Mouse (Mus musculus) T-helper 2 cell (primary cell): ENCODE results near the gene Lama4.

Experiments used
- in situ Hi-C: fragments of 300-600 bp; cut with MboI, MseI; formaldehyde crosslinking; loops from one replicate; pipeline ENCODE4 v1.15.1; 2025; ENCODE audit warnings: high pct_unique_total_duplicates

The Lama4 gene

DNA sequence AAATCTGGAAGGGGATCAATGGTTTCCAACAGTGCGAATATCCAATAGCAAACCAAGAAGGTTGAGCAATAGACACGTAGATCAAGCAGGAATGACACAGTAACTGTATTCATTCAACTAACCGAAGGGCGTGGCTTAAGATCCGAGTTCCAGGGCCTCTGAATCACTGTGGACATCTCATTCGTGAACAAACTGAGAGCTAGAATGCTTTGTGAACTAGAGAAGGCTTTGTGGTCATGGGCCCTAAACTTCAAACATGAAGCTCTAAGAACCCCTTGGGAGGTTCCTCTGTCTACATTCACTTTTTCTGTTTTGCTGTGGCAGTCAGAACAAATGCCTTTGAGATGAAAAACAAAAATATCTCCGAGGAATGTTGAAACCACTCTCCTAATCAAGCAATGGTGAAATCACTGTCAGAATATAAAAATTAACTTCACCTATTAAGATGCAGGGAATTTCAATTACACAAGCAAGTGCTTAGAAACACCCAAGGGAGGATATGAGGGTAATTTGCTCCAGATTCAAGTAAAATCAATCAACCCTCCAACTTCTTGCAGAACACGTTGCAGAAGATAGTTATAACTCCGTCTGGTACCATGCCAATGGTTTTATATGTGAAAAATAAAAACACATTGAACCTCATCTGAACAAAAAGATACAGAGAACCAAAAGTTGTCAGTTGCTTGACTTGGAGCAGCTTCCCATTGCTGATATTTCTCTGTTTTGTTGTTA, 29.6 kb downstream of the Lama4 start:
- in situ Hi-C loops, result no loop called here

DNA sequence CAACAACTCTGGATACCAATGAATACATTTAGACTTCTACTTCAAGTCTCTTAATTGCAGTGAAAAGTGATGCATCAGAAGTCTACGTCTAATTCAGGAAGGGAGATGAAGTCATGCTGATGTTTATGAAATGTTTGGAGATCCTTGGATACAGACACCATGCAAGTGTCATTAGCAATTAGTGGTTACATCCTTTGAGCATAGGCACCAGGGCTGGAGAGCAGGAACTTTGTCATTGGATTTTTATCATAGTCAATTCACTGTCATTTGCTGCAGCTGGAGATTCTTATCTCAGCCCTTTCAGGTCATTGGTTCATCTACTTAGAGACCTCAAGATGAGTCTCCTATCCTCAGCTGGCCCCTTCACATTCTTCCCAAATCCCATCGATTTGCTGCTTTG, 30.6 kb downstream of the Lama4 start:
- in situ Hi-C loops, result no loop called here

- in situ Hi-C loops, result no loop called here
Observed at GRCm38 (mm10) chr10:39000951-39001350, 35.6 kb downstream of the Lama4 start.

DNA sequence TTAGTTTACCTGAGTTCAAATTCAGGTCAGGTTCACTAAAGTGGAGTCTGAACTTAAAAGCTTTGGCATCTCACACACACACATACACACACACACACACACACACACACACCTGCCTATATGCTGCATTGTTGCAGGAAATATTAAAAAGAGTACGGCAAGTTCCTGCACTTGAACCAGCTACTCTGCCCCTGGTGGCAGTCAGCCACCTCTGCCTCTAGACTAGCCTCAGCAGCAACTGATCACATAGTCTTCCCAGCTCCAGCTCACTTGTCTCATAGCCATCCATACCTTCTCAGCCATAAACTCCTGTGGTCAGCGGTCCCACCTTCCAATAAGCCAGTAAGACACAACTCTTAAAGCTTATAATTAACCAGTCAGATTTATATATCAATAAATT, 37.2 kb downstream of the Lama4 start:
- in situ Hi-C loops, result no loop called here

DNA sequence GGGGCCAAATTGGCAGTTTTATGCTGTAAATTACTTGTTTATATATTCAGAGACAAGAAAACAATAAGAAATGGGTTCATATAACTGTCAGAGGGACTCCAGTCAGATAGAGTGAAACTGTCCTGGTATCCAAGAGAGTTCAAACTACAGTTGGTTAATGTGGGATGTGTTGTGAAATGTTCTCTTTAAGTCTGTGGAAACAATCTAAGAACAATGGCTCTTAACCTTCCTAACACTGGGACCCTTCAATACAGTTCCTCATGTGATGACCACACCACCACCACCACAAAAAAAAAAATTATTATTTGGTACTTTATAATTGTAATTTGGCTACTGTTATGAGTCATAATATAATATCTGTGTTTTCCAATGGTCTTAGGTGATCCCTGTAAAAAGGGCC, 38.2 kb downstream of the Lama4 start:
- in situ Hi-C loops, result no loop called here

GRCm38 (mm10) chr10:39005494-39005893, 40.2 kb downstream of the Lama4 start:
- in situ Hi-C loops, result no loop called here

DNA sequence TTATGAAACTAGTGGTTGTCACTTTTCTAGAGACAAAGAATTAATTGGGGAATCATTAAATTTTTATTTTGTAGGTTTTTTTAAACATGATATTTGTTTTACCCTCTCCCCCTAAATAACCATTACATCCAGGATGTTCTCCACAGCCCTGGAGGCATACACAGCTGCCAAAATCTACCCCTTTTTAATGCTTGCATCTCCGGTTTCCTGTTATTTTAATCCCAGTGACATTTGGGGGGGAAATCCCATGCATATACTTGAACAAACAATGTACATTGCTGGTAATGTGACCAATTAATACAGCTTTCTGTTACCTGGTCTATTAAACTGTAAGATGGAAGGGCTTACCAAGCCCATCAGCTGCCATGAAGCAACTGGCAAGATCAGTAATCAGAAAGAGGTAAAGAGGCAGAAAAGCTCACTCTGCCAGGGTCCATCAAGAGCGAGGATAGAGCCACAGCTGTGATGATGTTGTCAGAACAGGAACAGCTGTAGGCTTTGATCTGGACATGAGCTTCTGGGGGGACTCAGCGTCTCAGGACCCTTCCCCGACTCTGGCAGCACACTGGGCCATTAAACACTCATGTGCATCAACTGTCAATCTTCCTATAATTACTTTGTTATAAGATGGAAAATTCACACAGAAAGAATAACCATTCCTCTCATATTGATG, 41.3 kb downstream of the Lama4 start:
- in situ Hi-C loops, result no loop called here

- in situ Hi-C loops, result no loop called here
Observed at GRCm38 (mm10) chr10:39014836-39015235, 49.5 kb downstream of the Lama4 start.

DNA sequence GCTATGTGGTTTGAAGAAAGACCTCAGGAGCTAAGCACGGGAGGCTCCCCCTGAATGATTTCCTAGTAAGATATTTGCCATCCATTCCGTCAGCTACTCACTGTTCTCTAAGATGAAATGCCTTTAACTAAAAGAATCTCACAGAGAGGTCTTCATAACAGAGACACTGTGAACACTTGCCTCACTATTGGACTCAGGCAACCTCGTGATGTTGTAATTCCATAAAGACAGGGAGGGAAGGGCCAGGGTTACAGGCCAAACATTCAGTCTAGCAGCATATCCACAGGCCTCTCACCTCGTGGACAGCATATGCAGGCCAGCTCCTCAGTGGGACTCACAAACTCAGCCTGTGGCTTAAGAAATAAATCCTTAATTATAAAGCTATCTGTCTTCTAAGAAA, 52.7 kb downstream of the Lama4 start:
- in situ Hi-C loops, result no loop called here

GRCm38 (mm10) chr10:39018635-39019034, 53.3 kb downstream of the Lama4 start:
- in situ Hi-C loops, result no loop called here

- in situ Hi-C loops, result no loop called here
Observed at GRCm38 (mm10) chr10:39023618-39024256, 58.4 kb downstream of the Lama4 start.

- in situ Hi-C loops, result no loop called here
Observed at GRCm38 (mm10) chr10:39026529-39026928, 61.2 kb downstream of the Lama4 start.

GRCm38 (mm10) chr10:39027058-39027457, 61.7 kb downstream of the Lama4 start:
- in situ Hi-C loops, result no loop called here

GRCm38 (mm10) chr10:39028403-39028802, 63.1 kb downstream of the Lama4 start:
- in situ Hi-C loops, result no loop called here

- in situ Hi-C loops, result no loop called here
Observed at GRCm38 (mm10) chr10:39029297-39030147, 64.2 kb downstream of the Lama4 start.

DNA sequence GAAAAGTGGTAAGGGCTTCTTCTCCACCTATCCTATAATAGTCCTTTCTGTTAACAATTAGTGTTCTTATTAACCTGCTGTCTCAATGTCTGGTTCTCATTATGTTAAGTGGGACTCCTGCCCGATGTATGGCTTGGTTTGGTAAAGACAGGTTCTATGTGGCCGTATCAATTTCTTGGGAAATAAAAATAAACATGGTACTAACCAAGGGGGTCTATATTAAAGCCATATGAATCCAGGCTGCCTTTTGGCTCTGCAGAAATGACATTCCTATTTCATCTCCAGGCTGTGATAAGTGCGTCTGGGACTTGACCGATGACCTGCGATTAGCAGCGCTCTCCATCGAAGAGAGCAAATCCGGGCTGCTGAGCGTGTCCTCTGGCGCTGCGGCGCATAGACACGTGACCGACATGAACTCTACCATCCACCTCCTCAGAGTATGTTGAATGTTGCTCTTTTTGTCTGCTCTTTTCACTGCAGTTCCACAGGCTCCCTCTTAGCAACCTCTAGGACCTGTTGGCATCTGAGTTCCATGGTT, 64.9 kb downstream of the Lama4 start:
- in situ Hi-C loops, result no loop called here

GRCm38 (mm10) chr10:39039564-39039963, 74.2 kb downstream of the Lama4 start:
- in situ Hi-C loops, result no loop called here

DNA sequence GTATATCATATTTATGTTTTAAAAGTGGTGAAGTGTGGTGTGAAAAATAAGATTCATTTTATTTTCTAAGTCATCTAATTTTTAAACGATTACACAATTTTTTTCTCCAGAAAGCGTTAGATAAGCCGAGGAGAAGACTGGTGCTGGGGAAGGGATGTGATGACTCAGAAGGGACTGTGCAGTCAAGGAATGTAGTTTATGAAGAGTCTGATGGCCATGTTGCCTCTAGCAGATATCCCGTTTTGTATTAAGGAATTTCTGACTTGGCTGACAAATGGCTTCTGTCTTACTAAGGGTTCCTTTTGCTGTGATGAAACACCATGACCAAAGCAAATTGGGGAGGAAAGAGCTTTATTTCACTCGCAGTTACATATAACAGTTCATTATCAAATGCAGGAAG, 74.7 kb downstream of the Lama4 start:
- in situ Hi-C loops, result loop anchor here (5.0 kb wide), 1 partner anchor 168 kb away; no protein-coding TSS in a partner anchor

- in situ Hi-C loops, result loop anchor here (5.0 kb wide), 1 partner anchor 172 kb away; no protein-coding TSS in a partner anchor
Observed at GRCm38 (mm10) chr10:39044476-39044995, 79.2 kb downstream of the Lama4 start.

DNA sequence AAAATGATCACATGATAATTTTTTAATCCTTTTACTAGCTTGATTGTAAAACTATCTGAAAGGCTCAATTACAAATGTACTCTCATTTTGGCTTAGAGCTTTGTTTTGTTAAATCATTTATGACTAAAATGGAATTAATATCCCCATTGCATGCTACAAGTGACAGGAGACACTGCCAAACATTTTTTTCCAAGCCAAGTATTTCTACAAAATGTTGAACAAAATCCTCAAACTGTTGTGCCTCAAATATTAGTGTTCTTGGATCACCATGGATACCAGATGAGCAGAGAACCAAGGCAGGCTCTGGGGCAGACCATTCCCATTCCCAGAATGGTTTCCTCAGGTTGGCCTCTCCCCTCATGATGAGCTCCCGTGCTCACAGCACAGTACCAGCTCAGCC, 79.8 kb downstream of the Lama4 start:
- in situ Hi-C loops, result no loop called here

DNA sequence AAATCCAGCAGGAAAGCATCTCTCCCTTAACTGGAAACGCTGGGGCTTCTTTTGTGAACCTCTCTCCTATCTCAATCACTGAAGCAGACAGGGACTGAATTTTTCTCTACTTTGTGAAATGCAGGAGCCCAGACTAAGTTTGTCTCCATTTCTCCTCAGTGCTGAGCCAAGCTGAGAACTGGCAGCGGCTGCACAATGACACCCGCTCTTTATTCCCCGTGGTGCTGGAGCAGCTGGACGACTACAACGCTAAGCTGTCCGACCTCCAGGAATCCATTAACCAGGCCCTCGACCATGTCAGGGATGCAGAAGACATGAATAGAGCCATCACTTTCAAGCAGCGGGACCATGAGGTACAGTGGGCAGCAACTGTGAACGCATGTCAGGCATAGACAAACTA, 82.5 kb downstream of the Lama4 start:
- in situ Hi-C loops, result no loop called here
